Mouse (Mus musculus): ENCODE measurements around the gene 4930516K23Rik. TPM values are rescaled to one million over a fixed set of nuclear protein-coding genes. Genes with fewer than 3 reads are reported as not detected.

The 4930516K23Rik gene
- polyA plus RNA-seq (2015; fragmentation: Nextera tagmentation; extraction: Ambion mirVana), result not detected in 2 replicates

GRCm38 (mm10) chr7:104061345-104061744 lies at the start of gene 4930516K23Rik:
Gene 4930516K23Rik, minus strand, starts transcription at chr7:104061445.
- H3K9me3 ChIP-seq (replicated peaks), result no peaks in the 10 kb centered on the region
- no peak for ATAC-seq (ENCODE audit: low FRiP score)

DNA sequence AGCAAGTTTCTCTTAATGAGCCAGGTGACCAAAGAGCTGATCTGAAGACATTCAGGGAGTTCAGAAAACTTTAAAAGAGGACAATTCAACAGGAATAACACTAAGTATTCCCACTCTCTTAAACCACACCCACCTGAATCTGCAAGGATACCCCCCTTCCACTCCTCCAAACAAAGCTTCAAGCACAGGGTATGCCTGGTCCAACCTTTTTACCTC lies 43.4 kb upstream of the 4930516K23Rik start, which contains the start of gene Olfr646:
Gene Olfr646, plus strand, starts transcription at position 117 of the 216 bp plus-strand sequence.
- Histone ChIP-seq H3K27ac (replicated peaks) (no peak within 1 kb of the TSS), H3K4me1 (no peaks in the 10 kb centered on the region), H3K27me3 (replicated peaks) (no peaks in the 10 kb centered on the region), H3K36me3 (no peaks in the 10 kb centered on the region), H3K4me3 (replicated peaks) (no peak within 1 kb of the TSS), H3K4me2 (no peak within 1 kb of the TSS), H3K9ac (replicated peaks) (no peak within 1 kb of the TSS), H3K9me3 (replicated peaks) (no peaks in the 10 kb centered on the region)
- no peak for ATAC-seq (ENCODE audit: low FRiP score)

More at GRCm38 (mm10) chr7:104061345-104061744, at the start of gene 4930516K23Rik:
- H3K4me1 ChIP-seq, result no peaks in the 10 kb centered on the region
- H3K4me2 ChIP-seq, result no peak within 1 kb of the TSS
- H3K4me3 ChIP-seq (replicated peaks), result no peak within 1 kb of the TSS
- 69% methylated on average over 2 of the region's 2 CpGs for WGBS
- no peaks in the 10 kb centered on the region for H3K36me3 ChIP-seq
- no peak within 1 kb of the TSS for H3K9ac ChIP-seq (replicated peaks)
- H3K27ac ChIP-seq (replicated peaks), result no peak within 1 kb of the TSS
- H3K27me3 ChIP-seq (replicated peaks), result no peaks in the 10 kb centered on the region

GRCm38 (mm10) chr7:104103913-104104756 lies 42.9 kb upstream of the 4930516K23Rik start:
- 14% methylated on average over 4 of the region's 4 CpGs for WGBS
- Histone ChIP-seq H3K4me3 (replicated peaks) (no peak overlapping the region), H3K9me3 (replicated peaks) (no peaks in the 10 kb centered on the region), H3K4me1 (no peaks in the 10 kb centered on the region), H3K9ac (replicated peaks) (no peak overlapping the region), H3K27ac (replicated peaks) (no peak overlapping the region), H3K27me3 (replicated peaks) (no peaks in the 10 kb centered on the region), H3K4me2 (no peak overlapping the region), H3K36me3 (no peaks in the 10 kb centered on the region)
- no peak for ATAC-seq (ENCODE audit: low FRiP score)

DNA sequence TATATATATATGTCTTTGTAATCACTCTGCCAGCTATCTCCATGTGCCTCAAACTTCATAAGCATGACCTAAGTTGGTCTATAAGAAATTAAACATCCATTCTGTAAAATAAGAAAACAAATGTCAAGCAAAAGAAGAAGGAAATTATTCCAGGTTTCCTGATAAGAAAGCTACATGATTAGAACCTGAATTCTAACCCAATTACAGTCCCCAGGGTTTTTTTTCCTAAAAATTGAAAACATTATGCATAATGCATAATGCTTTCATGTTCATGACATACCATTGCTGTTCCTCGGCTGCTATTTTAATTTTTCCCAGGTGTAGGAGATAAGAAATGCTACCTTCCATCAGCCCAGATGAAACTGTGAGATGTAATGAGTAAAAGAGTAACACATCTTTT lies 24.1 kb upstream of the 4930516K23Rik start, which contains the start of gene Olfr645:
Gene Olfr645, minus strand, starts transcription at position 101 of the 400 bp plus-strand sequence.
- ATAC-seq (ENCODE audit: low FRiP score), result no peak
- Histone ChIP-seq H3K27ac (replicated peaks) (no peak within 1 kb of the TSS), H3K4me1 (no peaks in the 10 kb centered on the region), H3K9ac (replicated peaks) (no peak within 1 kb of the TSS), H3K36me3 (no peaks in the 10 kb centered on the region), H3K4me3 (replicated peaks) (no peak within 1 kb of the TSS), H3K27me3 (replicated peaks) (no peaks in the 10 kb centered on the region), H3K9me3 (replicated peaks) (no peaks in the 10 kb centered on the region), H3K4me2 (no peak within 1 kb of the TSS)
- whole genome bisulfite sequencing, result 75% methylated on average over 1 of the region's 1 CpGs

DNA sequence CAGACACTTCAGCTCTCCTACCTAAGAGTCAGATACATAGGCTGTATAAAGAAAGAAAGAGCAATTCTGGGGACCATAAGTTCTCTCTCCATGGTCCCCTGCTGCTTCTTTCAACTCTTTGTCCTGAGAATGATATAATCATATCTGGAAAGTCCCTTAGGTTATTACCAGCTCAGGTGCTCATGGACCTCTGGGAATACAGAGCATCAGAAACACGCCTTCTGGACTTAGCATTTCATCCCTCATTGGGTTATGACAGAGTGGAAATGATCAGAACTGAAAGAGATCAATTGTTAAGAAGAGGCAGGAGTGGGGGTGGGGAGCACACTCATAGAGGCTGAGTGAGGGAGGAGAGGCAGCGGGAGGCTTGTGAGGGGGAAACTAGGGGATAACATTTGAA lies 10.5 kb upstream of the 4930516K23Rik start, which contains the start of gene Olfr644:
Gene Olfr644, minus strand, starts transcription at position 101 of the 400 bp plus-strand sequence.
- no peak for ATAC-seq (ENCODE audit: low FRiP score)
- Histone ChIP-seq H3K4me1 (no peaks in the 10 kb centered on the region), H3K4me2 (no peak within 1 kb of the TSS), H3K27ac (replicated peaks) (no peak within 1 kb of the TSS), H3K36me3 (no peaks in the 10 kb centered on the region), H3K9ac (replicated peaks) (no peak within 1 kb of the TSS), H3K4me3 (replicated peaks) (no peak within 1 kb of the TSS), H3K27me3 (replicated peaks) (no peaks in the 10 kb centered on the region), H3K9me3 (replicated peaks) (no peaks in the 10 kb centered on the region)
- WGBS, result 75% methylated on average over 2 of the region's 2 CpGs

DNA sequence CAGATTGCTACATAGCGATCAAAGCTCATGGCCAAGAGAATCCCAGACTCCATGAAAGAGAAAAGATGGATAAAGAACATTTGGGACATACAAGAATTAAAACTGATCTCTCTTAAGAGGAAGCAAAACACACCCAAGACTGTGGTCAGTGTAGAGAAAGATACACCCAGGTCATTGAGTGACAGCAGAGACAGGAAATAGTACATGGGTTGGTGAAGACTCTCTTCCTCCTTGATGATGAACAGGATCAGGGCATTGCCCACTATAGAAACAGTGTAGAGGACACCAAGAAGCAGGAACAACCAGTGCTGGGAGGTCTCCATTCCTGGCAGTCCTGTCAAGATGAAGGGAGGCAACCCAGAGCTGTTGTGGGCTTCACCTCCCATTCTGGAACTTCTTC lies 2.0 kb downstream of the 4930516K23Rik start:
- 91% methylated on average over 1 of the region's 1 CpGs for WGBS
- H3K9me3 ChIP-seq (replicated peaks), result no peaks in the 10 kb centered on the region
- H3K27me3 ChIP-seq (replicated peaks), result no peaks in the 10 kb centered on the region
- H3K36me3 ChIP-seq, result no peaks in the 10 kb centered on the region
- no peak overlapping the region for H3K27ac ChIP-seq (replicated peaks)
- no peak for ATAC-seq (ENCODE audit: low FRiP score)
- H3K4me2 ChIP-seq, result no peak overlapping the region
- no peaks in the 10 kb centered on the region for H3K4me1 ChIP-seq
- no peak overlapping the region for H3K9ac ChIP-seq (replicated peaks)
- no peak overlapping the region for H3K4me3 ChIP-seq (replicated peaks)

GRCm38 (mm10) chr7:104052566-104052965 lies 8.7 kb downstream of the 4930516K23Rik start, which contains the start of gene Olfr642:
Gene Olfr642, minus strand, starts transcription at chr7:104052666.
- H3K4me1 ChIP-seq, result no peaks in the 10 kb centered on the region
- 82% methylated on average over 1 of the region's 1 CpGs for WGBS
- no peak within 1 kb of the TSS for H3K4me2 ChIP-seq
- H3K9ac ChIP-seq (replicated peaks), result no peak within 1 kb of the TSS
- H3K9me3 ChIP-seq (replicated peaks), result no peaks in the 10 kb centered on the region
- no peak for ATAC-seq (ENCODE audit: low FRiP score)
- no peaks in the 10 kb centered on the region for H3K36me3 ChIP-seq
- no peak within 1 kb of the TSS for H3K4me3 ChIP-seq (replicated peaks)
- H3K27me3 ChIP-seq (replicated peaks), result no peaks in the 10 kb centered on the region
- H3K27ac ChIP-seq (replicated peaks), result no peak within 1 kb of the TSS

DNA sequence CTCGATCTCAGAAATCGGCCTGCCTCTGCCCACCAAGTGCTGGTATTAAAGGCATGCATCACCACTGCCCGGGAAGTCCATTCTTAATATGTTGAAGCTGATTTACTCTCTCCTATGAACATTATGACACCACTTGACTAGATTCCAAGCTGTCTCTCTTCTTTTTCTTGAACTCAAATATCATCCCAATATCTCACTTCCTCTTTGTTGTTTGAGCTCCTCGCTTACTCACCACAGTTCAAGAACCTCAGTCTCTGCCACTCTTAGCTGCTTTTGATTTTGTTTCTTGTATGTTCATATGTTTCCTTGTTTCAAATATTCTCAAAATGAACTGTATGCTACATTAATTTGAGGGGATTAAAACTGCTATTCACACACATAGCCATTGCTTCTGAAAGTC lies 10.5 kb downstream of the 4930516K23Rik start:
- 95% methylated on average over 4 of the region's 4 CpGs for WGBS
- ATAC-seq (ENCODE audit: low FRiP score), result no peak

DNA sequence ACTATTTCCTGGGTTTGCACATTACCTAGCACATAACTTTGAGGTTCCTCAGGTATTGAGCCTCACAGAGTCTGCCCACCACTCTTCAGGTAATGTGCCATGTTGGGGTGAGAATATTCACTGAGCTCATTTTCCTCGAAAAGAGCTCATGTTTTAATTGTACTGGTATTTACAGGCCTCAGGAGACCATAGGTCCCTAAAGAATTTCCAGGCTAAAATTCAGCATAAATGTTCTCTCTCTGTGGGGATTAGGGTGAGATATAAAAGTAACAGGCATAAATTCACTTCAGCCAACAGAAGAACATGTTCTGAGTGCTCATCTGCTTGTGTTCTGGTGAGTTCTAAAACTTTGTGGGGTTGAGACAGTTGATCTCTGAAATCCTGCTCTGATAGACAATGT lies 26.1 kb downstream of the 4930516K23Rik start, which contains the start of gene Olfr641:
Gene Olfr641, plus strand, starts transcription at position 301 of the 400 bp plus-strand sequence.
- no peak for ATAC-seq (ENCODE audit: low FRiP score)
- Histone ChIP-seq H3K27ac (replicated peaks) (no peak within 1 kb of the TSS), H3K4me3 (replicated peaks) (no peak within 1 kb of the TSS), H3K4me2 (no peak within 1 kb of the TSS), H3K4me1 (no peaks in the 10 kb centered on the region), H3K27me3 (replicated peaks) (no peaks in the 10 kb centered on the region), H3K36me3 (no peaks in the 10 kb centered on the region), H3K9me3 (replicated peaks) (no peaks in the 10 kb centered on the region), H3K9ac (replicated peaks) (no peak within 1 kb of the TSS)
- 78% methylated on average over 1 of the region's 1 CpGs for WGBS

More for the DNA sequence above, 10.5 kb downstream of the 4930516K23Rik start:
- H3K36me3 ChIP-seq, result no peaks in the 10 kb centered on the region
- H3K9me3 ChIP-seq (replicated peaks), result no peaks in the 10 kb centered on the region
- H3K9ac ChIP-seq (replicated peaks), result no peak overlapping the region
- no peaks in the 10 kb centered on the region for H3K4me1 ChIP-seq
- H3K4me2 ChIP-seq, result no peak overlapping the region
- H3K27ac ChIP-seq (replicated peaks), result no peak overlapping the region
- no peak overlapping the region for H3K4me3 ChIP-seq (replicated peaks)
- no peaks in the 10 kb centered on the region for H3K27me3 ChIP-seq (replicated peaks)

DNA sequence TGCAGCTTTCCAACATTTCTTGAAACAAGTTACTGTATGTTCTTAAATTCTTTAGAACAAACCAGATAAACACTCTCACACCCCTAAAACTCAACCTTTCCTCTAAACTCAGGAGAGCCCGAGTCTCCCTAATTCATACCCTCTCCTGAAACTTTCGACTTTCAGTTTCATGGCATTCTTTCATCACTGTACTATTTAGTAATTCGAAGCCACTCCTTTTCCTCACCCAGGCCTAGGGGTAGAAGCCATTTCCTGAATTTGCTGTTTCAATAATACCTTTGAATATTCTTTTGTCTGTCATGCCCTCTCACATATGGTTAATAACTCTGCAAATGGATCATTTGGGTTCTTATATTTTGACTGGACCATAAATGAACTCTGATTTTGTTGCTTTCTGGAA lies 34.3 kb downstream of the 4930516K23Rik start:
- no peak for ATAC-seq (ENCODE audit: low FRiP score)
- H3K9ac ChIP-seq (replicated peaks), result no peak overlapping the region
- H3K4me2 ChIP-seq, result no peak overlapping the region
- H3K27ac ChIP-seq (replicated peaks), result no peak overlapping the region
- H3K4me1 ChIP-seq, result no peaks in the 10 kb centered on the region
- no peaks in the 10 kb centered on the region for H3K9me3 ChIP-seq (replicated peaks)
- H3K36me3 ChIP-seq, result no peaks in the 10 kb centered on the region
- 83% methylated on average over 3 of the region's 3 CpGs for WGBS
- H3K4me3 ChIP-seq (replicated peaks), result no peak overlapping the region
- H3K27me3 ChIP-seq (replicated peaks), result no peaks in the 10 kb centered on the region

GRCm38 (mm10) chr7:104025473-104025872 lies 35.8 kb downstream of the 4930516K23Rik start, which contains the start of gene Olfr640:
Gene Olfr640, minus strand, starts transcription at chr7:104025573.
- Histone ChIP-seq H3K9ac (replicated peaks) (no peak within 1 kb of the TSS), H3K4me1 (no peaks in the 10 kb centered on the region), H3K27me3 (replicated peaks) (no peaks in the 10 kb centered on the region), H3K4me2 (no peak within 1 kb of the TSS), H3K9me3 (replicated peaks) (no peaks in the 10 kb centered on the region), H3K4me3 (replicated peaks) (no peak within 1 kb of the TSS), H3K27ac (replicated peaks) (no peak within 1 kb of the TSS), H3K36me3 (no peaks in the 10 kb centered on the region)
- 77% methylated on average over 6 of the region's 6 CpGs for WGBS
- ATAC-seq (ENCODE audit: low FRiP score), result no peak

GRCm38 (mm10) chr7:104021651-104022050 lies 39.6 kb downstream of the 4930516K23Rik start:
- Histone ChIP-seq H3K4me1 (no peaks in the 10 kb centered on the region), H3K4me3 (replicated peaks) (no peak overlapping the region), H3K27ac (replicated peaks) (no peak overlapping the region), H3K4me2 (no peak overlapping the region), H3K9me3 (replicated peaks) (no peaks in the 10 kb centered on the region), H3K9ac (replicated peaks) (no peak overlapping the region), H3K36me3 (no peaks in the 10 kb centered on the region), H3K27me3 (replicated peaks) (no peaks in the 10 kb centered on the region)
- WGBS, result 92% methylated on average over 6 of the region's 6 CpGs
- ATAC-seq (ENCODE audit: low FRiP score), result no peak

All from neural tube, embryonic 15.5 days (tissue).